Mouse (Mus musculus) kidney, postnatal 10 days (tissue): Measurements from ENCODE around the gene Aldh4a1.

ENCODE experiments used
- DNase-seq: peaks from one replicate; pipeline ENCODE4 v3.0.0; 2021; ENCODE audit warnings: mixed read lengths

The Aldh4a1 gene

DNA sequence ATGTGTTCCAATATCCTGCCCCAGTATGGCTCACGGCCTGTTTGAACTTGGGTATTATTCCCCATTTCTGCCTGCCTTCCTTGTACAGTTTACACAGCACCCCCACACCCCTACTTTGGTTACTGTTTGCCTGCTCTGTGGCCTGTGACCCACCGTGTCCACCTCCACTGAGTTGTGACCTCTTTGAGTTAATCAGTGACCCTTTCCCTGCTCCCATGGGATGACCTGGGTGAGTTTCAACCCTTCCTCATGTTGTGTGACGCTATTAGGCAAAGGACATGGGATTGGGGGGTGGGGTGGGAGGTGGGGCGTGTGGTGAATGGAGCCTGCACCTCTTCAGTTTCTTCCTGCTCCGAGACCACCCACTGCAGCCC is 1.4 kb downstream of the Aldh4a1 start:
- peak; percentile 63 for DNase-seq

DNA sequence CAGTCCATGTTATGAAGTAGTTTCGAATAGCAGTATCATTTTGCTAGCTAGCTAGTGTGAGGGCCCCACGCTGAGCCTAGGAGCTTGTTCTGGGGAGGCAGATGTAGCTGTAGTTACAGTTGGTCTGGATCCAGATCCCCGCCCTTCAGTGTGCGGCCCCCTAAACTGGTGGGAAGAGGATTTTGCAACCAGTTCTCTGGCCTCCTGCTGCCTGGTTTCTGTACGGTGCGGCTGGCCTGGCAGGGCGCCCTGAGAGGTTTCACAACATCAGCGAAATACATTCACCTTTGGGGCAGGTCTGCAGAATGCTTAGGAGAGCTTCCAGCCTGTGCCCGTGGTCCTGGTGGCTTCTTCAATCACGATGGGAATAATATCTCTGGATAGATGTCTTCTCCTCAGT is 2.0 kb downstream of the Aldh4a1 start:
- peak; percentile 81 for DNase-seq

DNA sequence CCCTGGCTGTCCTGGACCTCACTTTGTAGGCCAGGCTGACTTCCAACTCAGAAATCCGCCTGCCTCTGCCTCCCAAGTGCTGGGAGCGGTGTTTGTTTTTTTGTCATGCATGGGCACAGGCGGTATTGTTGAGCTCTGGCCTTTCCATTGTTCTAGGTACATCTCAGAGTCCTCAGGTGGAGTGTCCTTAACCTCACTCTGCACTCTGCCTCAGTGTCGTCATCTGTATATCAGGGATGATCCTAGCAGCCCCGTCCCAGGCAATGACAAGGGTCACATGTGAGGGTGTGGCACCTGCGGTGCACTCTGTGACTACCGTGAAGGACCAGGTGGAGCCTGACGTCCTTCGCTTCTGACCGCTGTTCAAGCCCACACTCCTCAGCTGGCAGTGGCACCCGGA is 4.7 kb downstream of the Aldh4a1 start:
- no peak for DNase-seq

DNA sequence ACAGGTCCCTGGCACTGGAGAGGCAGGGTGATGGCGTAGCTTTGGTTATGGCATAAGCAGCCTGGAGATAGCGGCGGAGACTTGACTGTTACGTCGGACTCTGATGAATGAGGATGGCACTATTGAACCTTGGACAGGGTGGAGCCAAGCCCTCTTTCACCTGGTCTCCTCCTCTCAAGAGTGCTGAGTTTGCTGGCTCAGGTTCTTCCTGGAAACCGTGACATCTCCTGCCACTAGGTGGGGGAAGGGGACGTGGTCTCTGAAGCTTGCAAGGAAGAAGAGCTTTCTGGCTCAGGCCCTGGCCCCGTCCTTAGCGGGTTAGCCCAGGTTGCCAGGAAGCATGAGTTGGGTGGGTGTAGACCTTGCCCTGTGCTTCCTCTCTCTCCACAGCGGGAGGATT is 7.5 kb downstream of the Aldh4a1 start:
- DNase-seq: peak; percentile 68

DNA sequence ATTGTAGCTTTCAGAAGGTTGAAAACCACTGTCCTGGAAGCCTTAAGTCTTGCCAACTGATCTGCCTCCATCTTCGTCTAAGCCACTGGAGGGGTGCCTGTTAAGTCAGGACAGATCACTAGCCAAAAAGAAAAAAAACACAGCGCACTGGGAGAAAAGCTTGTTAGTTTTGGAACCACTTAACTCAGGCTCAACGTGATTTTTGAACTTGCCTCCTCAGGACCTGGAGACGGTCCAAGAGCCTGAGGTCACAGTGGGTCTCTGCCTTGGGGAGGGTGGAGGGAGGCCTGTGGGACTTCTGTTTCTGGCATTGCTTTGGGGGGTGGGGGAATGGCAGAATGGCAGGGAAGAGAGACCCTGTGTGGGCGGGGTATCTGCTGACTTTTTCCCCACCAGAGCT is 8.5 kb downstream of the Aldh4a1 start:
- DNase-seq: peak; percentile 58

DNA sequence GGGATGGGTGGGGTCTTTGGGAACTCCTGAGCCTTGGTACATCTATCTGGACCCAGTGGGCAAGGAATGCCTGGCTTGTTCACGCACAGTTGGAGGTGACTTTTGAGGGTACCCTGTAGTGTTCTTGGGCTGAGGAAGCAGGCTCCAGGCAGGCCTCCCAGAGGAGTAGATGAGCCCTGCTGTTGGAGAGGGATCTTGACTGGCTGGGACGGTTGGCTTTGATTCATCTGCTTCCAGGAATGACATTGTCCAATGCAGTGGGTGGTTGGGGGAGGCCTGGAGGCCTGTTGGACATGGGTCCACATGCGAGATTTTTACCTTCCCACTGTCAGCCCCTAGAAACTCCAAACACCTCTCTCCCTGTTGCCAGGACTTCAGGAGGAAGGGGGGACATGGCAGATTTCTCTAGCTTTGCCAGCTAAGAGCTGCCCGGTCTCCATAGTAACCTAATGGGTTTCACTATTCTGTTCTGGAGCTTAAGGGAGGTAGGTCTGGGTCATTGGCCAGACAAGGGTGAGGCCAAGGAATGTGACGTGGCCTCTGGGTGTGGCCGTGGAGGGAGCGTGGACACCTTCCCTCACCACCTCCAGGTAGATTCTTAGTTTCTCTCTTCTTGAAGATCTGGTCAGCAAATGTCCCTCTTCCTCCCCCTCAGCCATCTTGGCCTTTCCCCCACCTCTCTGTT is 9.0 kb downstream of the Aldh4a1 start:
- DNase-seq: no peak

DNA sequence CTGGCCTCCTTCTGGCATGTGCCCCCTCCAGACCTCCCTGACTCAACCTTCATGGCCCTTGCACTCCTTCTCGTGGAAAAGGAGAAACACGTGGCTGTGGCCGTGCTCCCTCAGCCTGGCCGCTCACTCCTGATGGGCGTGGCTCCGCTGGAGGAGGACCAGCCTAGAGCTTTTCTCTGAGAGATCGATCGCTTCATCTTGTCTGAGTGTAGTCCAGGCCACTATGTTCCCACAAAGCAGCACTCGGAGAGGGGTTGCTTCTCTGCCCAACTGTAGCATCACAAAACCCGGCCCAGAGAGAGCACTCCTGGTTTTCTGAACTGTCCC is 9.6 kb downstream of the Aldh4a1 start:
- DNase-seq: no peak

DNA sequence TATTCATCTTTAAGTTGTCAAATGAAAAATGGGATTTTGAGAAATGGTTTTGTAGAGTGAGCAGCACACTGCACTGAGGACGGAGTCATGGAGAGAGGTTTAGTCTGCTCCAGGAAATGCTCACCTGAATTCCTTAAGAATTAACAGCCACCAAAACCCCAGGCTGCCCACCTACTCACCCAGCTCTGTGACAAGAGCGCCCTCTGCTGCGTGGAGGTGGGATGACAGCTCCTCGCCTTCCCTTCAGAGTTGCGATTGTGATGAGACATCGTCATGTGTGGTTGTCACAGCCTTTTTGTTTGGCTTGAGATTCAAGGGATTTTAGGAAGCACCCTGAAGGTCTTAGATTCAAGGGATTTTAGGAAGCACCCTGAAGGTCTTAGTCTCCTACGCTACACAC is 13.7 kb downstream of the Aldh4a1 start:
- peak; percentile 84 for DNase-seq

DNA sequence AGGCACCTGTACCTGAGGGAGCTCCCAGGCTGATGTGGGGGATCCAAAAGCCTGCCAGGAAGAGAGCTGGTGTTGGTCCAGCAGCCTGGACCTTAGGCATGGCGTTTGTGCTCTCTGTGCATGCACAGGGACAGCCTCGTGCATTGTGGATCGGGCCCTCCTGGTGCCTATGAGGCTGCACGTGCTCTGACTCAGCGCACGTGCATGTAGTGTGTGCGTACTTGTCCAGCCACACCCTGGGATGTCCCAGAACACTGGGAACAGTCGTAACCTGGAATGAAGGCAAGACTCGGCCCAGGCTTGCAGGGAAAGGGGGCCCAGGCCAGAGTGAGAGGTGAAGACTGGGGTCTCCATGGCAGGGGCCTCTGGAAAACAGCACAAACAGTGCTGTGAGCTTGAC is 15.2 kb downstream of the Aldh4a1 start:
- DNase-seq: no peak

DNA sequence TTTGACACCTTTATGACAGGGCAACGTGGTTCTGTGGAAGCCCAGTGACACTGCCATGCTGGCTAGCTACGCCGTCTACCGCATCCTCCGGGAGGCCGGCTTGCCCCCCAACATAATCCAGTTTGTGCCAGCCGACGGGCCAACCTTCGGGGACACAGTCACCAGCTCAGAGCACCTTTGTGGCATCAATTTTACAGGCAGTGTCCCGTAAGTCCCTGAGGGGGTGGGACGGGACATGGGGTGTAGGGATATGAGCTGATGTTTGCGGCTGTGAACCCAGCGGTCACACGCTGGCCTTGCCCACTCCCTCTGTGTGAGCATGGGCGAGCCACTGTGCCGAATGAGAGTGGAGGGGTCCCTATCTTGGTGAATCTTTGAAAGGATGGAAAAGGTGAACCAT is 15.7 kb downstream of the Aldh4a1 start:
- no peak for DNase-seq

DNA sequence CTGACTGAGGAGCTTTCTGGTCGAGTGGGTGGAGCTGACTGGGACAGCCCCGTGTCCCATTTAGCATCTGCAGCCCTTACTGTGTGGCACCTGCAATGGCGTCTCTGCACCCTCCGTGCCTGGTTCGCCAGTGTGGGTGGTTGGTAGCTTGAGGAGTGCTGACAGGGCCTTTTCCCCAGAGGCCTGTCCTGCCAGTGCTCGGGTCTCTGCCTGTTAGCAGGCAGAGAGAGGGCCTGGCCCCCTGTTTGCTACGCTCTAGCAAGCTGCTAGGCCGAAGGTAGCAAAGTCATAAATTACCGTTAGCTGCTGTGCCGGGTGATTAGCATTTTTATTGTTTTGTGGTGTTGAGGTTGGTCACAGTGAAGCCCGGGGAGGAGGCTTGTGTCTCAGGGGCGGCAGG is 17.1 kb downstream of the Aldh4a1 start:
- peak; percentile 60 for DNase-seq

DNA sequence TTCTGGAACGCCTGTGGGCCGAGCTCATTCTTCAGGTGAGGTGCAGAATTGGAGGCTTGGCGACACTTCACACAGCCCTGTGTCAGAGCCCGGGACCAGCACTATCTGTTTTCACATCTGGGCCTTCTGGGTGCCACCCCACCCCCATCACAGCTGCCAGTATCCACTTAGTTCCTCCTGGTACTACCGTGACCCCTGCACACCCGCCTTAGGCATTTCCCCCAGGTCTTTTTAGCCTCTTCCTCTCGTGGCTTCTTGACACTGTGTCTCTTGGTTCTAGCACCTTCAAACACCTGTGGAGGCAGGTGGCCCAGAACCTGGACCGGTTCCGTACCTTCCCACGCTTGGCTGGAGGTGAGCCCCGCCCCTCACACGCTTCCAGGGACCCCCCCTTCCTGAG is 17.7 kb downstream of the Aldh4a1 start:
- DNase-seq: no peak

DNA sequence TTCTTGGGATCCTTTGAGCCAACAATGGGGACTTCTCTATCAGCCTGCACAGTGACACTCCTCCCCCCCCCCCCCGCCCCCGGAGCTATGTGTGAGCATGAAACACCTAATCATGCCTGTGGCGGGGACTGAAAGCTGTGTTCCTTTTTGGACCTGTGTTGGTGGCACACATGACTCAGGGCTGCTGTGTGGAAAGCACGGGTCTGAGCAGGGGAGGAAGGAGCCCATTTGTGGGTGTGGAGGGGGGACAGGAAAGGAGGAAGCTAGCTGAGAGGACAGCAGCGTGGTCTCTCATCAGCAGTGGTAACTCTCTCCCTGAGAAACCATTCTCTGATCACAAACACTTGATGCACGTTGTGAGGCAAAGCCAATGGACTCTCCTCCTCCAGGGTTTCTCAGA is 18.1 kb downstream of the Aldh4a1 start:
- DNase-seq: no peak

DNA sequence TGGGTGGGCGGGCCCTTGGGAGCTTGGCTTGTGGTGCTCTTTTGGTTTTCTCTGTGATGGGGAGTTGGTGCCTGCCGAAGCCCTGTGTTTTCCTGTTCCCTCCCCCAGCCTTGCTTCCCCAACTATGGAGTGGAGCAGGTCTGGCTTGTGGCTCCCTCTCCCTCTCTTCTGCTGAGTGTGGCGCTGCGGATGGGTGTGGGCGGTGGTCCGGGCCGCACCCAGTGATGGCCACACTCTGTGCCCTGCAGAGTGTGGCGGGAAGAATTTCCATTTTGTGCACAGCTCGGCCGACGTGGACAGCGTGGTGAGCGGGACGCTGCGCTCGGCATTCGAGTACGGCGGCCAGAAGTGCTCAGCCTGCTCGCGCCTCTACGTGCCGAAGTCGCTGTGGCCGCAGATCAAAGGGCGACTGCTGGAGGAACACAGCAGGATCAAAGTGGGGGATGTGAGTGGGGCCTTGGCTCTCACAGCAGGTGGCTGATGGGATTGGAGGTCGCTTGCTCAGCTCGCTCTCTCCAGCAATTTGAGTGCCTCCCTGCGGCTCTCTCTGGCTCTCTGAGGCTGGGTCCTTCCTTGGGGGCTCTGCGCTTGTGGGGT is 19.3 kb downstream of the Aldh4a1 start:
- DNase-seq: no peak

DNA sequence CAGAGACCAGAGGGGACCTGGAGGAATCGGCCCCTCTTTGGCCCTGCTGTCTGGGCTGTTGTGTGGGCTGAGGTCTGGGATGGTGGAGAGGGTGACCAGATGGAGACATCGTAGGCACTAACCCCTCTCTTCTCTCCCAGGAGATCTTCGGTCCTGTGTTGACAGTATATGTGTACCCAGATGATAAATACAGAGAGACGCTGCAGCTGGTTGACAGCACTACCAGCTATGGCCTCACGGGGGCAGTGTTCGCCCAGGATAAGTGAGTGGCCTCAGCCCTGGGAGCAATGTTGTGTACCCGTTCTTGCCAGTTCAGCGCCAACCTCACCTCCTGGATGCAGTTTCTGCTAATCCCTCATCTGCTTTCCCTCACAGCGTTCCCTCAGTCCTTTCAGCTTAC is 21.3 kb downstream of the Aldh4a1 start:
- DNase-seq: peak; percentile 86

DNA sequence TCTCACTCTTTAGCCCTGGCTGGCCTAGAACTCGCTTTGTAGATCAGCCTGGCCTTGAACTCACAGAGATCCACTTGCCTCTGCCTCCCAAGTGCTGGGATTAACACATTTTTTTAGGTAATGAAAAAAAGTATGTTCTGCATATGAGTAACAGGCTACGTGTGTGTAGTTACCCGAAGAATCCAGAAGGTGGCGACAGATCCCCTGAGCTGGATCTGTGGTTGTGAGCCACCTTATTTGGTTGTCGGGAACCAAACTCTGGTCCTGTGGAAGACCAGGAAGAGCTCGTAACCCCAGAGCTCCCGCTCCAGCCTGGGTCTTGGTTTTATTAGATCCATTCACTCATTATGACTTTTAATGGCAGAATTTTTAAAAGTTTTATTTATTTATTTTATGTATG is 24.2 kb downstream of the Aldh4a1 start:
- no peak for DNase-seq

DNA sequence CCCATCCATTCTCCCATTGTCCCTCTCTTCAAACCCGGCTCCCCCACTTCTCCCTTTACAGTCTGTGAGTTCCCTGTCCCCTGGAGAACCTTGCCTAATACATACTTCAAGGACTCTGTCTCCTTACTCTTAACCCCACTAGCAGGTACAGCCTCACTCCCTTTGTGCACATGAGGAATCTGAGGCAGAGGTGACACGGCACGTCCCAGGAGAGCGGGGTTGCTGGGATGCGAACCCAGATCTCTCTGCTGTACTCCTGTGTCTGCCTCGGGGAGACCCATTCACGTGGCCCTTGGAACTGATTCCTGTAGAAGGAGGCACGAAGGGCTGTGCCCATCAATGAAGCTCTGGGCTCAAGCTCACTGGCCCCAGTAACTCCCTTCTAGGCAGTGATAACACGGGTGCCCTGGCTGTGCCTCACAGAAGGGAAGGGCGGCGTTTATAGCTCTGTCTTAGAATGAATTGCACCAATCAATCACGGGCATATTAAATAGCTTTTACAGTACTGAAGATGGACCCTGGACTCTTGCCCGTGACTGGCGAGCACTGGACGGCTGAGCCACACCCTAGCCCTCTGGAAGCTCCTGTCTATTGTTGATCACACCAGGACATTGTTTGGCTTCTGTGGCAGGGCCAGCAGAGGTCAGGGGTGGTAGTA is 27.5 kb downstream of the Aldh4a1 start:
- no peak for DNase-seq

DNA sequence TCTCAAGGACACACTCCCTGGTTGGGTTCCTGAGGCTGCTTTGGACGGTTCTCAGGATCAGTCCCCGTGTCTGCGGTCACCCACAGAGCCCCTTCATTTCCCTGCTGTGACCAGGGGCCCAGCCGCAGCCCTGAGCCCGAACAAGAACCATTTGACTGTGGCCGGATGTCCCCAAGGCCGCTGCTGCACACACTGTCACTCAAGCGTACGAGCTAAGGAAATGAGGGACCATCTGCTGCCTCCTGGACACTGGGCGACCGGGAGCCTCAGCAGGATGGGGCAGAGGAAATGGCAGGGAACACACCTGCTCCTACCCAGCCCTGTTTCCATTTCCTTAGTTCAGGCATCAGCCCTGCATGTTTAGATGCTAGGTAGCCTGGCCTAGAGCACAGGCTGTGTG is 28.2 kb downstream of the Aldh4a1 start:
- DNase-seq: peak; percentile 15

DNA sequence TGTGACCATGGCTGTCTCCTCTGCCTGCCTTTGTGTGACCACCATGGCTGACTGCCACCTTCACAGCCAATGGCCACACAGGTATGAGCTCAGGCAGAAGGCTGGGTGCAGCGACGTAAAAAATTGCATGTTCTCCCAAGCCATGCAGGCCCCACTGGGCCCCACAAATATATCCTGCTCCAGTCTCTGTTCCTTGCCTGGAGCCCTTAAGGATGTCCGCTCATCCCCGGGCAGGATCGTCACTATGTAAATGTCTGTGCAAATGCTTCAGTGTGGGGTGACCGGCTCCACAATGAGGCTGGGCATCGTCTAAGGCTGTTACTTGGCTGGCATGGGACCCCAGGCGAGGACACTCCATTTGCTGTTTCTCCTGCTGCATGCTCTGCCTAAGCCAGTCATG is 30.6 kb downstream of the Aldh4a1 start, which contains the start of gene Tas1r2:
Tas1r2 (plus strand) TSS at position 301 of the 400 bp plus-strand sequence.
- DNase-seq: no peak

DNA sequence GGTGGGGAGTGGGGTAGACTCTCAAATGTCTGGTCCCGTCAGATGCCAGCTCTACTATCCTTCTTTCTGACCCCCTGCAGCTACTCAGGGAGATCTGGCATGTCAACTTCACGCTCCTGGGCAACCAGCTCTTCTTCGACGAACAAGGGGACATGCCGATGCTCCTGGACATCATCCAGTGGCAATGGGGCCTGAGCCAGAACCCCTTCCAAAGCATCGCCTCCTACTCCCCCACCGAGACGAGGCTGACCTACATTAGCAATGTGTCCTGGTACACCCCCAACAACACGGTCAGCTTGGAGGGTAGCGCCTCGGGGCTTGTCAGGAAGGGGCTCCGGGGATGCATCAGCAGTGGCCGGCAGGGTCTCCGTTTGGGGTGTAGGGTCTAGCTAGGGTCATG is 39.2 kb downstream of the Aldh4a1 start:
- no peak for DNase-seq

DNA sequence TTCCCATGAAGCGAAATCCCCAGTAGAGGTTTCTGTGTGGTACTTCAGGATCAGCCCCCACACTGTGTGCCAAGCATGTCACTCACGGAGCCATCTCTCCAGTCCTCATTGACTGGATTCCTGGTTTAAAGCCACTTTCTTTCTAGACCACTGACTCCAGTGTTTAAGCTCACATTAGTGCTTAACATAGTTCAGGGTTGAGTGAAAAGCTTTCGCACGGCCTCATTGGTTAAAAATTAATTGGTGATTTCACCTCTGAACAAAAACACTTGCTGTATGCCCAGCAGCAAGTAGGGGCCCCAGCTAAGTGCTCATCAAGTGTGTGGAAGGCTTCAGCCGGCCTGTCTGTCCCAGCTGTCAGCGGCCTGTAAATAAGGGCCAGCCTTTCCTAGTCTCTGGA is 45.0 kb downstream of the Aldh4a1 start:
- DNase-seq: no peak

DNA sequence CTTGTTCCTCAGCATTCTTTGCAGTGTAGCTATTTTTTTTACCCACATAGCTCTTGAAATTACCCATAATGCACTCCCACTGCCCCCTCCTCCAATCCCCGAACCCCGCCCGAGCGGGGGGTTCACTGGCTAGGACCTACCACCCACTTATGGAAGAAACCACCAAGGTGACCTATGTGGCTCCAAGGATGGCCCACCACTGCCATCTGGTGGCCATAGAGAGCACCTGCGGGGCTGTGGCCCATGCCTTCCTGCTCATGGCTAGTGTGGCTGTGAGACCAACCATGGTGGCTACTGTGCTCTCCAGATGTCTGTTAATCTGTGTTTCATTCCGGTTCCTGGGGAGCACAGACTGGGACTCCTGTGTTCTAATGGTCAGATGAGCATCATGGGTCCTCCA is 47.2 kb downstream of the Aldh4a1 start:
- peak; percentile 73 for DNase-seq

DNA sequence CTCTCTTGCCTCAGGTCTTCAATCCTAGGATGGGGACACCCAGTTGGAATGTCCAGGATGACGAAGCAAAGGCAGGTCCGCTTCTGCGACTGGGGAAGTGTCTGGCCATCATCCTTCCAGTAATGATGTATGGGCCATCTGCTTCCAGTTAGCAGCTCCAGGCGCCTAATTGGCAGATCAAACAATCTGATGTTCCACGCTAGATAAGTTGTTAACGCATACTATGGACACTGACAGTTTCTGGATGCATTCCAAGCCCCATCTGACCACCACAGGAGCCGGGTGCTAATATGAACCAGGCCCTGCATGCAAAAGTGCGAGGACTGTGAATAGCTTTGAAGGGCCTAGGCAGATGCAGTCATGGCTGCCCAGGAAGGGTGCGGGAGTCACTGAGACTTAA is 53.0 kb downstream of the Aldh4a1 start:
- no peak for DNase-seq

DNA sequence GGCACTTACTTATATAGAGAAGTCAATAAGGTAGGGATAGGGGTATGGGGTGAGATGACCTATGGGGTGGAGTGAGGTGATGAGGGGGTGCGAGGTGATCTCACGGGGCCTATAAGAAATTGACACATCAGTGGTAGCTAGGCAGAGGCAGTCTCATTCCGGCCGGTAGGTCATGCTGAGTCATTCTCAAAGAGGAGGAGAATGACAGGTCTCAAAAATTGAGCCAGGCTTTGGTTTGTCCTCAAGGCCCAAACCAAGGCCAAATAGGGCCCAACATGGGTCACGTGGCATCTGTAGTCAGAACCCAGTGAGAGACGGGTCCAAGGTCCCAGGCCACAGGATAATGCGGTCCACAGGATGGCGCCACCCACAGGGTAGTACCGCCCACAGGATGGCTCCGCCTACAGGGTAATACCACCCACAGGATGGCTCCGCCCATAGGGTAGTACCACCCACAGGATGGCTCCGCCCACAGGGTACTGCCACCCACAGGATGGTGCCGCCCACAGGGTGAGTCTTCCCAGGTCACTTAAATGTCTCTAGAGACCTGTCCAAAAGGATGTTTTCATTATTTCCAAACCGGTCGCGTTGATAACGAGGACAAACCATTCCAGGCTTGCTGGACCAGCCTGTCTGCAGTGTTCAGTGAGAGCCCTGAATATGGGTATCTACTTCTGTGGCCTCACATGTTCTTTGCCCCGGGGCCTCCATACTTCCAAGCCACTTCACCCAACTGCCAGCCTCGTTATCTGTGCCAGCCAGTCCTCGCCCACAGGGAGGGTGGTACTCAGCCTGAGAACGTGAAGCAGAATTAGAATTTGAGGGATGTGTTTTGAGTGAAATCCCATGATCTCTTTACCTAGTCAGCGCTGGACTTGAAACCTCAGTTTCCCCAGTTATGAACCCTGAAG is 61.3 kb downstream of the Aldh4a1 start:
- peak; percentile 16 for DNase-seq
